Mouse (Mus musculus): Measurements from ENCODE around the gene Htra1. TPM values are rescaled to one million over a fixed set of nuclear protein-coding genes. Genes with fewer than 3 reads are reported as not detected.

Gene Htra1
- total and polyA plus RNA-seq, 3 experiments: not detected

- no peak for TF ChIP-seq ELF1 (IDR thresholded peaks at IDR 0.05; ENCODE audit: low read depth, low read length)
- Histone ChIP-seq H3K4me1 (ENCODE audit: control insufficient read depth in 1 of 2, insufficient read depth in 2 of 2, low read length in 2 of 2) (no peaks in the 10 kb centered on the region), H3K79me2 (ENCODE audit: control insufficient read depth, insufficient read depth, low read length, poor library complexity) (no peaks in the 10 kb centered on the region), H3K36me3 (ENCODE audit: control insufficient read depth in 1 of 2, insufficient read depth in 2 of 2, low read length in 2 of 2) (no peaks in the 10 kb centered on the region), H3K27ac (ENCODE audit: control insufficient read depth, low read depth, low read length) (no peak overlapping the region), H3K9ac (ENCODE audit: control insufficient read depth, low read depth, low read length, poor library complexity, severe bottlenecking) (no peak overlapping the region), H3K27me3 (ENCODE audit: control insufficient read depth in 1 of 2, insufficient read depth in 2 of 2, low read length in 2 of 2) (no peaks in the 10 kb centered on the region), H3K4me3 (ENCODE audit: control insufficient read depth in 1 of 2, insufficient read depth in 1 of 2, low read depth in 2 of 2, low read length in 2 of 2) (no peak overlapping the region), H3K9me3 (replicated peaks; ENCODE audit: insufficient read depth, low read length) (no peaks in the 10 kb centered on the region)
- no peak for DNase-seq (ENCODE audit: low read depth, low spot score)
These were observed 32.0 kb downstream of the Htra1 start for GRCm38 (mm10) chr7:130967901-130968300.

GRCm38 (mm10) chr7:130968537-130968936 lies 32.6 kb downstream of the Htra1 start:
- H3K27me3 ChIP-seq (ENCODE audit: control insufficient read depth in 1 of 2, insufficient read depth in 2 of 2, low read length in 2 of 2): no peaks in the 10 kb centered on the region
- no peak overlapping the region for H3K4me3 ChIP-seq (ENCODE audit: control insufficient read depth in 1 of 2, insufficient read depth in 1 of 2, low read depth in 2 of 2, low read length in 2 of 2)
- TF ChIP-seq USF1 (IDR thresholded peaks at IDR 0.05; ENCODE audit: low read depth, low read length): no peak
- TF ChIP-seq MYB (IDR thresholded peaks at IDR 0.05; ENCODE audit: low read depth, low read length): no peak
- TF ChIP-seq CHD2 (IDR thresholded peaks at IDR 0.05; ENCODE audit: low read length): no peak
- TF ChIP-seq ETS1 (IDR thresholded peaks at IDR 0.05; ENCODE audit: low read depth, low read length): no peak
- TF ChIP-seq CHD1 (IDR thresholded peaks at IDR 0.05; ENCODE audit: low read depth, low read length): no peak
- TF ChIP-seq ZNF384 (IDR thresholded peaks at IDR 0.05; ENCODE audit: low read depth, low read length): no peak
- TF ChIP-seq GATA1 (IDR thresholded peaks at IDR 0.05; ENCODE audit: low read depth, low read length): no peak
- no peak for TF ChIP-seq USF2 (IDR thresholded peaks at IDR 0.05; ENCODE audit: borderline replicate concordance in 1 of 2, insufficient read depth in 1 of 2, low read depth in 1 of 2, low read length in 2 of 2)

GRCm38 (mm10) chr7:130969076-130969475 lies 33.2 kb downstream of the Htra1 start:
- Histone ChIP-seq H3K27me3 (ENCODE audit: control insufficient read depth in 1 of 2, insufficient read depth in 2 of 2, low read length in 2 of 2) (no peaks in the 10 kb centered on the region), H3K4me3 (ENCODE audit: control insufficient read depth in 1 of 2, insufficient read depth in 1 of 2, low read depth in 2 of 2, low read length in 2 of 2) (no peak overlapping the region), H3K9ac (ENCODE audit: control insufficient read depth, low read depth, low read length, poor library complexity, severe bottlenecking) (no peak overlapping the region), H3K79me2 (ENCODE audit: control insufficient read depth, insufficient read depth, low read length, poor library complexity) (no peaks in the 10 kb centered on the region), H3K36me3 (ENCODE audit: control insufficient read depth in 1 of 2, insufficient read depth in 2 of 2, low read length in 2 of 2) (no peaks in the 10 kb centered on the region), H3K4me1 (ENCODE audit: control insufficient read depth in 1 of 2, insufficient read depth in 2 of 2, low read length in 2 of 2) (no peaks in the 10 kb centered on the region), H3K27ac (ENCODE audit: control insufficient read depth, low read depth, low read length) (no peak overlapping the region), H3K9me3 (replicated peaks; ENCODE audit: insufficient read depth, low read length) (no peaks in the 10 kb centered on the region)
- no peak for DNase-seq (ENCODE audit: low read depth, low spot score)
- TF ChIP-seq POLR2A (IDR thresholded peaks at IDR 0.05; ENCODE audit: control insufficient read depth in 1 of 2, insufficient read depth in 1 of 2, low read depth in 1 of 2, low read length in 2 of 2, poor library complexity in 1 of 2): no peak
- TF ChIP-seq HCFC1 (IDR thresholded peaks at IDR 0.05; ENCODE audit: low read depth, low read length): no peak
- TF ChIP-seq JUND (IDR thresholded peaks at IDR 0.05; ENCODE audit: low read depth, low read length): no peak
- TF ChIP-seq MAX (IDR thresholded peaks at IDR 0.05; ENCODE audit: low read length): no peak
- TF ChIP-seq KAT2A (conservative IDR thresholded peaks at IDR 0.05; ENCODE audit: low read depth, low read length): no peak
- TF ChIP-seq POLR2AphosphoS2 (IDR thresholded peaks at IDR 0.05; ENCODE audit: low read length): no peak
- no peak for TF ChIP-seq ETS1 (IDR thresholded peaks at IDR 0.05; ENCODE audit: low read depth, low read length)
- no peak for TF ChIP-seq SIN3A (IDR thresholded peaks at IDR 0.05; ENCODE audit: low read length)
- TF ChIP-seq MYC (IDR thresholded peaks at IDR 0.05; ENCODE audit: low read depth, low read length): no peak
- TF ChIP-seq NELFE (IDR thresholded peaks at IDR 0.05; ENCODE audit: low read depth, low read length): no peak
- TF ChIP-seq ZMIZ1 (IDR thresholded peaks at IDR 0.05; ENCODE audit: low read depth, low read length): no peak
- TF ChIP-seq UBTF (IDR thresholded peaks at IDR 0.05; ENCODE audit: borderline replicate concordance, insufficient read depth, low read depth, low read length): no peak
- no peak for TF ChIP-seq CHD2 (IDR thresholded peaks at IDR 0.05; ENCODE audit: low read length)
- no peak for TF ChIP-seq RCOR1 (IDR thresholded peaks at IDR 0.05; ENCODE audit: low read depth, low read length)
- TF ChIP-seq USF2 (IDR thresholded peaks at IDR 0.05; ENCODE audit: borderline replicate concordance in 1 of 2, insufficient read depth in 1 of 2, low read depth in 1 of 2, low read length in 2 of 2): no peak
- TF ChIP-seq CHD1 (IDR thresholded peaks at IDR 0.05; ENCODE audit: low read depth, low read length): no peak
- no peak for TF ChIP-seq POLR2AphosphoS5 (IDR thresholded peaks at IDR 0.05; ENCODE audit: borderline replicate concordance, low read depth, low read length)

More at GRCm38 (mm10) chr7:130968537-130968936, 32.6 kb downstream of the Htra1 start:
- Histone ChIP-seq H3K27ac (ENCODE audit: control insufficient read depth, low read depth, low read length) (no peak overlapping the region), H3K9ac (ENCODE audit: control insufficient read depth, low read depth, low read length, poor library complexity, severe bottlenecking) (no peak overlapping the region), H3K36me3 (ENCODE audit: control insufficient read depth in 1 of 2, insufficient read depth in 2 of 2, low read length in 2 of 2) (no peaks in the 10 kb centered on the region), H3K4me1 (ENCODE audit: control insufficient read depth in 1 of 2, insufficient read depth in 2 of 2, low read length in 2 of 2) (no peaks in the 10 kb centered on the region), H3K9me3 (replicated peaks; ENCODE audit: insufficient read depth, low read length) (no peaks in the 10 kb centered on the region), H3K79me2 (ENCODE audit: control insufficient read depth, insufficient read depth, low read length, poor library complexity) (no peaks in the 10 kb centered on the region)
- no peak for DNase-seq (ENCODE audit: low read depth, low spot score)
